Mouse (Mus musculus) thymus, postnatal 10 days (tissue): Measurements from ENCODE around the gene Gramd2.

Source experiments
- DNase-seq, 2 experiments: peaks; one replicate each; pipeline ENCODE4 v3.0.0; 2021; ENCODE audit warnings: low spot score in 2 of 2

Gene Gramd2

GRCm38 (mm10) chr9:59679678-59680533 lies at the start of gene Gramd2:
TSS of gene Gramd2 (plus strand) at chr9:59680144.
- DNase-seq: peak; percentile 40 to 52

DNA sequence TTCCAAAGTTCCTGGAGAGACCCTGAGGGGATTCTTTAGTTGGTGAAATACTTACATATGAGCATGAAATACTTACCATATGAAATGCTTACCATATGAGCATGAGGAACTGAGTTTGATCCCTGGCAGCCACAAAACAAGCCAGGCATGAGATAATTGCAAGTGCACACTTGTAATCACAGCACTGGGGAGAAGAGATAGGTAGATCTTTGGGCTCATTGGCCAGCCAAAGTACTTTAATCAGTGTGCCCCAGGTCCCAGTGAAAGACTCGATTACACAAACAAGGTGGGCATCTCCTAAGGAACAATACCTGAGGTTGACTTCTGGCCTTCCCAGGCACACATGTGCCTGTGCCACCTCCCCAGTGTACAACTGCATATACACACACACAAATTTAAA lies 41.6 kb upstream of the Gramd2 start:
- no peak for DNase-seq

GRCm38 (mm10) chr9:59639936-59640335 lies 40.0 kb upstream of the Gramd2 start:
- DNase-seq: no peak

DNA sequence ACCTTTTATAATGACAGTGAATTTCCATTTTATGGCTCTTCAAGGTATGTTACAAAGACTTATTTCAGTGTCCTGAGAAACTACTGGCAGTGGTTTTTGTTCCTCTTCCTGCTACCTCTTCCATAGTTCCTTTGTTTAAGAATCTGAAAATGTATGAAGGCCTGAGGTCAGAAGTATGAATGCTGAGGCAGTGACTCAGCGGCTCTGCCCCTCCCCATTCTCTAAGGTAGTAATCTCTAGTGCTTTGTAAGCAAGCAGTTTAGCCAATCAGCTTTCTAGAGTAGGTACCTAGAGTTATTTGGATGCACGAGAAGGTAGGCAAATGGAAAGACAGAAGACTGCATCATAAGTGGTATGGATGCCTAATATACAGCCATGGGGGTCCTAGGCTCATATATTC lies 38.6 kb upstream of the Gramd2 start:
- no peak for DNase-seq

DNA sequence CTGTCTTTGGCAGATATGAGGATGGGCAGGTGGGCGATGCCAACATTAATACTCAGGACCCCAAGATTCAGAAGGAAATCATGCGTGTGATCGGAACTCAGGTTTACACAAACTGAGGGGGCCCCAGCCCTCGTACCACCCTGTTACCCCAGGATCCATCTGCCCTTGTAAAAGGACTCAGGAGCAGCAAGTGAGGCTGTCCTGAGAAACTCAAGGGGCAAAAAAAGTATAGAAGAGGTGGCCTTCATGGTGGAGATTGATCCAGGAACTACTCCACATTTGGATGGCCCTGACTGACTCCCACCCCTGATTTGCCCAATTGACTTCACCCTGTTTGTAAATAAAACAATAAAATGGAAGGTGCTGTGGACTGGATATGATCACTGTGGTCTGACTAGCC lies 30.0 kb upstream of the Gramd2 start:
- no peak for DNase-seq

GRCm38 (mm10) chr9:59653371-59653770 lies 26.6 kb upstream of the Gramd2 start:
- no peak for DNase-seq

DNA sequence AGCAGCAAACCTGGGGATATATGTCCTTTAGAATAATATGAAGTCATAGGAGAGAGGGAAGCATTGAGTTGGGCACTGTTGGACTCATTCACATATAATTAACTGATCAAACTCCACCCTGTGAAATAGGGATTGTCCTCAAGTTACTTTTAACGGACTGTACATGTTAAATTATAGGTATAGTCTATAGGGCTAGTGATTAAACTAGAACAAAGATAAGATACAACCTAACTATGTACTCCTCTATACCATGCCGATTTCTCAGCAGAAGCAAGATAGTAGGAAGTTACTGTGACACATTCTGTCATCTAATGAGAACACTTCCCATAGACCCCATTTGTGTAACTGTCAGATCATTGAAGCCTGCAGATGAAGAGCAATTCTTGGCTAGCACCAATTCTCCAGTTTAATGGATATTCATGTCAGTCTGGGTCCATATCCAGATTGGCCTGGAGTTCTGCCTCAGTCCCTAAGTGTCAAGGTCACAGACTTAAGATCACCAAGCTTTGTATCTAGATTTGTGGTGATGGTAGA lies 25.4 kb upstream of the Gramd2 start:
- no peak for DNase-seq

- DNase-seq: peak; percentile 93 to 97
Measured at GRCm38 (mm10) chr9:59655958-59656634, 23.8 kb upstream of the Gramd2 start, which contains the start of gene Pkm. TSS of gene Pkm (plus strand) at chr9:59656368.

- DNase-seq: peak; percentile 74 to 84
Measured at GRCm38 (mm10) chr9:59656635-59657617, 23.0 kb upstream of the Gramd2 start.

GRCm38 (mm10) chr9:59658146-59658545 lies 21.8 kb upstream of the Gramd2 start:
- peak in 1 of 2 experiments; percentile 14 for DNase-seq

GRCm38 (mm10) chr9:59659036-59660026 lies 20.6 kb upstream of the Gramd2 start:
- peak; percentile 87 to 93 for DNase-seq

- DNase-seq: no peak
Measured at GRCm38 (mm10) chr9:59660421-59660820, 19.5 kb upstream of the Gramd2 start.

- no peak for DNase-seq
Measured at GRCm38 (mm10) chr9:59661298-59661975, 18.5 kb upstream of the Gramd2 start.

DNA sequence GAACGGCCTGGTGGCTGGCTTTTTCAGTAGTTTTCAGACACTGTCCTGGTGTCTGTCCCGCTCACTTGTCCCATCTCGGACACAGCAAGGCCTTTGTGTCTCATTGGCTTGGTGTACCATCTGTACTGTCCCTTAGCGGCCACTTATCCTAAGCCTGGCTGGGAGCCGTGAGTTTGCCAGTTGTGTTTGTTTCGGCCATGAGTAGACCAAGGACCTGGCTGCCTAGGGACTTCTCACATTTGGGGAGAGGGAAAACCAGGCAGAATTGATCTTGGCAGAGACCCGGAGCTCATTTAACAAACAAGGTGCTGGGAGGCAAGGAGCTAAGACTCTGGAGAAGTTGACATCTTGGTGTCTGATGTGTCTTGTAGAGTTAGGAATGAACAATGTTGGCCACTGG lies 16.7 kb upstream of the Gramd2 start:
- DNase-seq: no peak

GRCm38 (mm10) chr9:59663957-59664356 lies 16.0 kb upstream of the Gramd2 start:
- no peak for DNase-seq

DNA sequence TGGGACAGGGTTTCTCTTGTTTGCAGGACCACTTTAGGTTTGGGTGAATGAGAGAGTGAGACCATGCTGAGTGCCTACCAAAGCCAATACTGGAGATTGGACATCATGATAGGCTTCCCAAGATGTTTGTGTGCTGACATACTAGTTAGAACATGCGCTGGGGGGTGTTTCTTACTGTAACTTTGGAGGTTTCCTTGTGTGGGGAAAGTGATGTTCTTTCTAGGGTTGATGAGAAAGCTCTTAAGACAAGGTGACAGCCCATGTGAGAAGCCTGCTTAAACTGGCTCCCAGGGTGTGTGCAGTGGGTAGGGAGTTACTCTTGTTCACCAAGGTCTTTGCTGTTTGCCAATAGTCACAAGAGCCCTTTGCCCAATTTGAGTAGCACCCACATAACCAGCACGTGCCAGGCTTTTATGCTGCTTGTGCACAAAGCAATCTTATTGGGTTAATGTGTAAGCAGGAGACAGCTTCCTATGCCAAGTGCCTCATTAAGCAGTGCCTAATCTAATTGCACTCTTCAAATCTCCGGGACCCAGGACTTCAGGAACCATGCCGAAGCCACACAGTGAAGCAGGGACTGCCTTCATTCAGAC lies 15.2 kb upstream of the Gramd2 start:
- no peak for DNase-seq

DNA sequence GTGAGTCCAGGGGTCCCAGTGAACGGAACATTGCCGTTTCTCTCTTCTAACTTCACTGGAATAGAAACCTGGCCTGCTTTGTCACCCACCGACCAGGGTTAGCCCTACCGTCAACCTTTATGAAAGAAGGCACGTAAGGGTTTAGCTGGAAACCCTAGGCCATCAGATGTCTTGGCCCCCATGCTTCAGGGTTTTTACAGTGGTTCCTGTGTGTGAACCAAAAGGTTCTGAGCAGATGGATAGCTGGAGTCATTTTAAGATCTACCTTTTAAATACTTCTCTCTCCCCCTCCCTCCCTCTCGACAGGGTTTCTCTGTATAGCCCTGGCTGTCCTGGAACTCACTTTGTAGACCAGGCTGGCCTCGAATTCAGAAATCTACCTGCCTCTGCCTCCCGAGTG lies 13.9 kb upstream of the Gramd2 start:
- no peak for DNase-seq

GRCm38 (mm10) chr9:59666813-59667212 lies 13.1 kb upstream of the Gramd2 start:
- no peak for DNase-seq

- DNase-seq: no peak
Measured at GRCm38 (mm10) chr9:59667250-59667649, 12.7 kb upstream of the Gramd2 start.
